Mouse (Mus musculus) forebrain, embryonic 12.5 days (tissue): ENCODE data around the gene Uqcc1. TPM values are rescaled to one million over a fixed set of nuclear protein-coding genes. Genes with fewer than 3 reads are reported as not detected.

ENCODE experiments used
- ATAC-seq: fragments of 200-750 bp; cut with Nextera tagmentation; 2 replicates; pipeline ENCODE4 v1.8.0; 2017; ENCODE audit warnings: moderate TSS enrichment; ENCODE audit not compliant: low FRiP score
- H3K27ac ChIP-seq: fragments of 300-500 bp; sonication (generic); 2 replicates; pipeline ENCODE4 v1.5.1; 2016; ENCODE audit warnings: mild to moderate bottlenecking
- H3K27me3 ChIP-seq: fragments of 300-500 bp; sonication (generic); 2 replicates; pipeline ENCODE4 v1.6.1; 2016; ENCODE audit warnings: mild to moderate bottlenecking
- H3K36me3 ChIP-seq: fragments of 300-500 bp; sonication (generic); replicated peaks from 2 replicates; pipeline ENCODE4 v1.6.1; 2016; ENCODE audit warnings: mild to moderate bottlenecking
- H3K4me1 ChIP-seq: fragments of 300-500 bp; sonication (generic); 2 replicates; pipeline ENCODE4 v1.6.1; 2016
- H3K4me2 ChIP-seq: fragments of 300-500 bp; sonication (generic); 2 replicates; pipeline ENCODE4 v1.6.1; 2016; ENCODE audit warnings: mild to moderate bottlenecking, moderate library complexity
- H3K4me3 ChIP-seq: fragments of 300-500 bp; sonication (generic); replicated peaks from 2 replicates; pipeline ENCODE4 v1.5.1; 2016; ENCODE audit warnings: mild to moderate bottlenecking
- H3K9ac ChIP-seq: fragments of 300-500 bp; sonication (generic); 2 replicates; pipeline ENCODE4 v1.6.1; 2016; ENCODE audit warnings: mild to moderate bottlenecking
- H3K9me3 ChIP-seq: fragments of 300-500 bp; sonication (generic); 2 replicates; pipeline ENCODE4 v1.6.1; 2016
- WGBS: fragments of 180-500 bp; shearing (Covaris S2); methylation state at CpG from one replicate; pipeline ENCODE4 v1.1.7; 2016; 5-methylcytosine and 5-hydroxymethylcytosine counted together
- polyA plus RNA-seq: library from polyadenylated mRNA; unstranded; fragments of >200 nt; fragmentation: Nextera tagmentation; extraction: Ambion mirVana; gene quantifications from 2 replicates; pipeline ENCODE4 v1.2.1, GENCODE M21; 2016

Gene Uqcc1
- polyA plus RNA-seq, 1 experiment from 2014 or later = 72.9 TPM

DNA sequence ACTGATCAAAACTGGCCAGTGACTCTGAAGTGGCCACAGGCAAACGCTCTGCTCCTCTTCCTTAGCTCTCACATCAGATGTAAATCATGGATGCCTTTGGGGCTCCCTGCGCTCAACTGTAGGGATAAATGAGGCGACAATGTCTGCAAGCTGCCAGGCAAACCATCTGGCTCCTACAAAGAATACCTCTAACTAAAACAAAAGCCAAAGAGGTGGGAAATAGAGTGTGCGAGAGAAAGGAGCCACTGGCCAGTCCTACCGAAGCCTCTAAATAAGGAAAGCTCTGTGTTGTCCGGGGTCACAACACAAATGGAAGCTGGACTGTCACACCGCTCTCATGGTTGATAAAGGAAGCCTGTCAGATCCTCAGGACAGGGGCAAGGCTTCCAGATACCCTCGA lies 57.6 kb downstream of the Uqcc1 start:
- 79% methylated on average over 8 of the region's 8 CpGs for WGBS
- Histone ChIP-seq H3K36me3 (peaks cover 34% of the 10 kb centered on the region), H3K4me2 (no peak overlapping the region), H3K27me3 (no peaks in the 10 kb centered on the region), H3K4me3 (no peak overlapping the region), H3K9ac (no peak overlapping the region), H3K27ac (peak overlapping the region; percentile 27), H3K4me1 (peaks cover 10% of the 10 kb centered on the region; the same call in 1 of the 2 replicates), H3K9me3 (no peaks in the 10 kb centered on the region)
- ATAC-seq = no peak

DNA sequence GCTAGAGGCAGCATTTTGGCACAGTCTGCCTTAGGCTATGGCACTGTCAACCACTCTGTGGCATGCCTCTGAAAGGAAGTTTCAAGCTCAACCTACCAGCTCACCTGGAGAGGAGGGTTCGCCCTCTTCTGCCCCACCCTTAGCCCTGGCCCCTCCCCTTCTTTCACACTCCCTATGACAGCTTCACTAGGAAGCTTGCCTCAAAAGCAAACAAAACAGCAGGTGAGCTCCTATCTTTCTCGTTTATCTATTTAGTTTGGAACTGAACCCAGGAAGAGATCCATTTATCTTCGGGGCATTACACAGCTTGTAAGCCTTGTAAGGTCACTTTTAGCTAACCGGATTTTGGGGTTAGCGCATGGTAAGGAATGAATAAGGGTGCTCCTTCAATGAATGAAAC lies 60.3 kb downstream of the Uqcc1 start:
- Histone ChIP-seq H3K4me3 (no peak overlapping the region), H3K27ac (no peak overlapping the region), H3K9me3 (no peaks in the 10 kb centered on the region), H3K36me3 (peaks cover 16% of the 10 kb centered on the region), H3K4me1 (peaks cover 10% of the 10 kb centered on the region; the same call in 1 of the 2 replicates), H3K4me2 (no peak overlapping the region), H3K27me3 (no peaks in the 10 kb centered on the region), H3K9ac (no peak overlapping the region)
- WGBS = 83% methylated on average over 5 of the region's 5 CpGs
- ATAC-seq = no peak

GRCm38 (mm10) chr2:155868320-155868719 lies 61.8 kb downstream of the Uqcc1 start:
- 97% methylated on average over 8 of the region's 8 CpGs for WGBS

GRCm38 (mm10) chr2:155863301-155863867 lies 66.7 kb downstream of the Uqcc1 start:
- H3K36me3 ChIP-seq = peaks cover under 1% of the 10 kb centered on the region
- WGBS = 56% methylated on average over 11 of the region's 11 CpGs
- ATAC-seq = peak; percentile 80
- H3K27ac ChIP-seq = peak overlapping the region; percentile 27; the same call in 1 of the 2 replicates
- peak overlapping the region; percentile 4; the same call in 1 of the 2 replicates for H3K4me2 ChIP-seq
- H3K27me3 ChIP-seq = no peaks in the 10 kb centered on the region
- no peak overlapping the region for H3K4me3 ChIP-seq
- H3K9me3 ChIP-seq = no peaks in the 10 kb centered on the region
- H3K9ac ChIP-seq = no peak overlapping the region
- peaks cover 6% of the 10 kb centered on the region; the same call in 1 of the 2 replicates for H3K4me1 ChIP-seq

More at GRCm38 (mm10) chr2:155868320-155868719, 61.8 kb downstream of the Uqcc1 start:
- Histone ChIP-seq H3K27ac (no peak overlapping the region), H3K9me3 (no peaks in the 10 kb centered on the region), H3K4me2 (no peak overlapping the region), H3K9ac (no peak overlapping the region), H3K36me3 (peaks cover 10% of the 10 kb centered on the region), H3K4me1 (peaks cover 12% of the 10 kb centered on the region; the same call in 1 of the 2 replicates), H3K4me3 (no peak overlapping the region), H3K27me3 (no peaks in the 10 kb centered on the region)
- ATAC-seq = no peak

DNA sequence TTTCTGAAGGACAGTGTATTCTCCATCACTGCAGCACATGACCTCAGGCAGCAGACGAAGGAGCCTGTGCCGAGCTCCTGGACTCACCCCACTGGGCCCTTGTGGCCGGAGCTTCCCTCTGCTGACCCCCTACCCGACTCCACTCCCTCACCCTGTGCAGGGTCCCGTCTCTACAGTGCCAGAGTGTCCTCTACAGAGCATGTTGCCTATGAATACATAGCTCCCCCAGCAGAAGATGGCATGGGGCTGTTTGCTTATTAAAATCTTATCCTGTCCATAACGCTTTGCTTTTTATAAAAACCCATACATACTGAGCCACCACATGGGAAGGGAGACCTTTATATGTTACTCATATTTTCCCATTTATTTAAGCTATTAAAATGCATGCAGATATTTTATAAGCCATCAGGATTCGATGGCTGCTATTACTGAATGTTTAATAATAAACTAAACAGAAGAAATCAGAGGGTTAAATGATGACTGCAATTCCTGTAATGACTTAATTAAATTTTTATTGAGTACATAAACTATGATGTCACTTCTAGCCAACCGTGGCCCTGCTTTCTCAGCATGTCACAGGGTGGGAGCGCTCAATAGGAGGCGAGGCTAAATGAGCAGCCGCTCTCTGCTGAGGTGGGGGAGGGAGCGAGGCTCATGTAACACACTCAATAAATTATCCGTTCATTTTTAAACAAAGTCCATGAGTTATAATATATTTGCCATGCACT lies 67.4 kb downstream of the Uqcc1 start:
- H3K9me3 ChIP-seq = no peaks in the 10 kb centered on the region
- peaks cover 2% of the 10 kb centered on the region for H3K36me3 ChIP-seq
- 0 out of 2 replicates have a peak overlapping the region, but pooled peaks have one; percentile 36 for H3K27ac ChIP-seq
- no peak overlapping the region for H3K9ac ChIP-seq
- no peaks in the 10 kb centered on the region for H3K27me3 ChIP-seq
- peak overlapping the region; percentile 4; the same call in 1 of the 2 replicates for H3K4me2 ChIP-seq
- peaks cover 6% of the 10 kb centered on the region; the same call in 1 of the 2 replicates for H3K4me1 ChIP-seq
- 69% methylated on average over 13 of the region's 13 CpGs for WGBS
- peak; percentile 90 for ATAC-seq
- no peak overlapping the region for H3K4me3 ChIP-seq

DNA sequence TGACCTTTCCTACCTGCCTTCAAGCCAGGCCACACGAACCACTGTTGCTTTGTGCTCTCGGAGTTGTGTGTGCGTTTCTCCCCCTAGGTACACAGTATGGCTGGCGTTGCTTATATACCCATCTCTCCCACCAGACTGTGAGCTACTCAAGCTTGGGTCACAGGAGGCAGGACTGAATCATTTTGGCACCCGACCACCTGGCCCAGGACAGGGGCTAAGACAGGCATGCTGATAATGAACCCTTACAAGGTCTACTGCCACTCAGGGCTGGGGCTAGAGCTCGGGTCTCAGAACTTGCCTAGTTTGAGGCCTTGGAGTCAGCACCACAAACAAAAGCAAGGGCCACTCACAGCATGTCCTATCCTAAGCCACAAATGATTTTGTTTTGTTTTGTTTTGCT lies 68.5 kb downstream of the Uqcc1 start:
- no peak overlapping the region for H3K4me3 ChIP-seq
- no peak overlapping the region for H3K4me2 ChIP-seq
- ATAC-seq = no peak
- no peak overlapping the region for H3K27ac ChIP-seq
- H3K27me3 ChIP-seq = no peaks in the 10 kb centered on the region
- H3K9ac ChIP-seq = no peak overlapping the region
- H3K36me3 ChIP-seq = peaks cover 4% of the 10 kb centered on the region
- H3K4me1 ChIP-seq = peaks cover 6% of the 10 kb centered on the region; the same call in 1 of the 2 replicates
- no peaks in the 10 kb centered on the region for H3K9me3 ChIP-seq
- WGBS = 90% methylated on average over 6 of the region's 6 CpGs

- peaks cover 6% of the 10 kb centered on the region; the same call in 1 of the 2 replicates for H3K4me1 ChIP-seq
- no peak for ATAC-seq
- no peak overlapping the region for H3K9ac ChIP-seq
- no peak overlapping the region for H3K4me3 ChIP-seq
- no peak overlapping the region for H3K4me2 ChIP-seq
- no peaks in the 10 kb centered on the region for H3K27me3 ChIP-seq
- peaks cover 15% of the 10 kb centered on the region for H3K36me3 ChIP-seq
- WGBS = 87% methylated on average over 7 of the region's 7 CpGs
- H3K27ac ChIP-seq = 0 out of 2 replicates have a peak overlapping the region, but pooled peaks have one; percentile 8
- H3K9me3 ChIP-seq = no peaks in the 10 kb centered on the region
Observed at GRCm38 (mm10) chr2:155860102-155860501, 70.0 kb downstream of the Uqcc1 start.

- no peak overlapping the region for H3K4me3 ChIP-seq
Observed at GRCm38 (mm10) chr2:155852536-155852935, 77.6 kb downstream of the Uqcc1 start.

DNA sequence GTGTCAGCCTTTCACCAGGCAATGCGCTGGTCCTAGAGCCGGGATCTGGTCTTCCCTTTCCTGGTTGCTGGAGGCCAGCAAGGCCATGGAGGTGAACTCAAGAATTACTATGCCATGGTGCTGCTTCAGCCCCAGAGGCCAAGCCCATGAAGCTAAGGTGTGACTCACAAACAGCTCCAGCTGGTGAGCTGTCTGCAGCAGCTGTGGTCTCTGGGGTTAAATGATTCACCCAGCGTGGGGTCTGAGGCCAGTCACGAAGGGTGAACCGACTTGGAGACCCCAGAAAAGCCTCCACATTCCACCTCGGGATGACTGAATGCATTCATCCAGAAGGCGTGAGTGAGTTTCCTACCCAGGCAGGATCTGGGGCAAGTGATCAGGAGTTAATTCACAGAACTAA lies 80.0 kb downstream of the Uqcc1 start:
- Histone ChIP-seq H3K4me3 (no peak overlapping the region), H3K4me2 (no peak overlapping the region), H3K4me1 (no peaks in the 10 kb centered on the region), H3K36me3 (peaks cover 53% of the 10 kb centered on the region), H3K9me3 (no peaks in the 10 kb centered on the region), H3K27me3 (no peaks in the 10 kb centered on the region), H3K27ac (no peak overlapping the region), H3K9ac (no peak overlapping the region)
- 90% methylated on average over 7 of the region's 7 CpGs for WGBS
- no peak for ATAC-seq

More at GRCm38 (mm10) chr2:155852536-155852935, 77.6 kb downstream of the Uqcc1 start:
- no peak overlapping the region for H3K4me2 ChIP-seq
- H3K4me1 ChIP-seq = no peaks in the 10 kb centered on the region
- peaks cover 47% of the 10 kb centered on the region for H3K36me3 ChIP-seq
- no peak for ATAC-seq
- no peak overlapping the region for H3K27ac ChIP-seq
- H3K27me3 ChIP-seq = no peaks in the 10 kb centered on the region
- 89% methylated on average over 5 of the region's 5 CpGs for WGBS
- H3K9ac ChIP-seq = no peak overlapping the region
- no peaks in the 10 kb centered on the region for H3K9me3 ChIP-seq

GRCm38 (mm10) chr2:155849464-155849863 lies 80.6 kb downstream of the Uqcc1 start:
- no peak overlapping the region for H3K9ac ChIP-seq
- no peak overlapping the region for H3K4me2 ChIP-seq
- H3K9me3 ChIP-seq = no peaks in the 10 kb centered on the region
- no peak overlapping the region for H3K4me3 ChIP-seq
- H3K36me3 ChIP-seq = peaks cover 56% of the 10 kb centered on the region
- no peaks in the 10 kb centered on the region for H3K4me1 ChIP-seq
- no peak overlapping the region for H3K27ac ChIP-seq
- ATAC-seq = no peak
- WGBS = 71% methylated on average over 7 of the region's 7 CpGs
- H3K27me3 ChIP-seq = no peaks in the 10 kb centered on the region

- Histone ChIP-seq H3K27me3 (no peaks in the 10 kb centered on the region), H3K27ac (no peak overlapping the region), H3K4me3 (no peak overlapping the region), H3K36me3 (peaks cover 51% of the 10 kb centered on the region), H3K9me3 (no peaks in the 10 kb centered on the region), H3K9ac (no peak overlapping the region), H3K4me2 (no peak overlapping the region), H3K4me1 (no peaks in the 10 kb centered on the region)
- WGBS = 37% methylated on average over 6 of the region's 6 CpGs
- no peak for ATAC-seq
Observed at GRCm38 (mm10) chr2:155848291-155848690, 81.8 kb downstream of the Uqcc1 start.

DNA sequence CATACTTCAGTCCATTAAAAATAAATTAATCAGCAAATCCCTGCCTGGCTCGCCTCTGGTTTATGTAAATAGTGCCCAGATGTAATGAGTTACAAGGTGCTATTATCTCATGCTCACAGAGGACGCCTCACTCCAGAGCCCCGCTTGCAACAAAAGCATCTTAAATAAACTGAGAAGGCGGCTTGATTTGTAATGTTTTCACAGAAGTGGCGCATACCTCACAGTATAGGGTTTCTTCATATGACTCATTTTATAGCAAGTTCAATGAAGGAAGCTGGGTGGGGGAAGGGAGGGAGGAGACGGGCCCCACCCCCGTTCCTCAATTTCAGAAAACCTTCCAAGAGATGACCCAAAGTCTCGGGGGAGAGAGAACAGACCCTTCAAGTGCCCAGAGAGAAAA lies 83.2 kb downstream of the Uqcc1 start:
- H3K9ac ChIP-seq = no peak overlapping the region
- H3K27me3 ChIP-seq = no peaks in the 10 kb centered on the region
- 86% methylated on average over 8 of the region's 8 CpGs for WGBS
- no peak for ATAC-seq
- peaks cover 50% of the 10 kb centered on the region for H3K36me3 ChIP-seq
- H3K4me1 ChIP-seq = no peaks in the 10 kb centered on the region
- H3K4me3 ChIP-seq = no peak overlapping the region
- no peak overlapping the region for H3K4me2 ChIP-seq
- H3K9me3 ChIP-seq = no peaks in the 10 kb centered on the region
- H3K27ac ChIP-seq = no peak overlapping the region
